Mouse (Mus musculus): ENCODE data around the gene Enthd1. TPM values are rescaled to one million over a fixed set of nuclear protein-coding genes. Genes with fewer than 3 reads are reported as not detected.

The Enthd1 gene
- polyA plus RNA-seq, 1 experiment from 2014 or later: not detected

GRCm38 (mm10) chr15:80572811-80573520 lies 8.0 kb upstream of the Enthd1 start:
- Histone ChIP-seq H3K4me1 (peaks cover 17% of the 10 kb centered on the region), H3K27me3 (peaks cover 6% of the 10 kb centered on the region; the same call in 1 of the 2 replicates), H3K9me3 (replicated peaks) (no peaks in the 10 kb centered on the region), H3K27ac (no peak overlapping the region), H3K36me3 (ENCODE audit: poor library complexity, severe bottlenecking) (no peaks in the 10 kb centered on the region), H3K4me3 (no peak overlapping the region), H3K4me2 (no peak overlapping the region), H3K9ac (no peak overlapping the region)
- WGBS: 83% methylated on average over 9 of the region's 9 CpGs
- no peak for ATAC-seq

- Histone ChIP-seq H3K4me1 (peaks cover 11% of the 10 kb centered on the region), H3K27me3 (peaks cover 6% of the 10 kb centered on the region; the same call in 1 of the 2 replicates), H3K36me3 (ENCODE audit: poor library complexity, severe bottlenecking) (no peaks in the 10 kb centered on the region), H3K9ac (no peak within 1 kb of the TSS), H3K27ac (no peak within 1 kb of the TSS), H3K4me3 (no peak within 1 kb of the TSS), H3K9me3 (replicated peaks) (no peaks in the 10 kb centered on the region), H3K4me2 (no peak within 1 kb of the TSS)
- 62% methylated on average over 12 of the region's 12 CpGs for WGBS
- no peak for ATAC-seq
Measured at GRCm38 (mm10) chr15:80572291-80572690, 7.3 kb upstream of the Enthd1 start, which contains the start of gene Grap2. Grap2 (plus strand) TSS chr15:80572594.

GRCm38 (mm10) chr15:80571611-80572010 lies 6.7 kb upstream of the Enthd1 start:
- no peak for ATAC-seq
- Histone ChIP-seq H3K4me2 (no peak overlapping the region), H3K27me3 (peaks cover under 1% of the 10 kb centered on the region; the same call in 1 of the 2 replicates), H3K4me1 (peaks cover 4% of the 10 kb centered on the region; the same call in 1 of the 2 replicates), H3K4me3 (no peak overlapping the region), H3K9me3 (replicated peaks) (no peaks in the 10 kb centered on the region), H3K36me3 (ENCODE audit: poor library complexity, severe bottlenecking) (no peaks in the 10 kb centered on the region), H3K9ac (no peak overlapping the region), H3K27ac (no peak overlapping the region)
- WGBS: 72% methylated on average over 7 of the region's 7 CpGs

- no peaks in the 10 kb centered on the region for H3K4me1 ChIP-seq
- no peaks in the 10 kb centered on the region for H3K36me3 ChIP-seq (ENCODE audit: poor library complexity, severe bottlenecking)
- no peak overlapping the region for H3K27ac ChIP-seq
- no peak overlapping the region for H3K4me3 ChIP-seq
- 92% methylated on average over 1 of the region's 1 CpGs for WGBS
- no peak overlapping the region for H3K4me2 ChIP-seq
- no peaks in the 10 kb centered on the region for H3K9me3 ChIP-seq (replicated peaks)
- no peak overlapping the region for H3K9ac ChIP-seq
- ATAC-seq: no peak
- H3K27me3 ChIP-seq: no peaks in the 10 kb centered on the region
Measured at GRCm38 (mm10) chr15:80570226-80570625, 5.3 kb upstream of the Enthd1 start.

- H3K36me3 ChIP-seq (ENCODE audit: poor library complexity, severe bottlenecking): no peaks in the 10 kb centered on the region
- H3K4me2 ChIP-seq: no peak overlapping the region
- 87% methylated on average over 7 of the region's 7 CpGs for WGBS
- no peak overlapping the region for H3K27ac ChIP-seq
- H3K9ac ChIP-seq: no peak overlapping the region
- no peak overlapping the region for H3K4me3 ChIP-seq
- no peak for ATAC-seq
- H3K27me3 ChIP-seq: no peaks in the 10 kb centered on the region
- H3K4me1 ChIP-seq: no peaks in the 10 kb centered on the region
- H3K9me3 ChIP-seq (replicated peaks): no peaks in the 10 kb centered on the region
Measured at GRCm38 (mm10) chr15:80569205-80569604, 4.2 kb upstream of the Enthd1 start.

GRCm38 (mm10) chr15:80567731-80568130 lies 2.8 kb upstream of the Enthd1 start:
- no peak overlapping the region for H3K9ac ChIP-seq
- H3K4me3 ChIP-seq: no peak overlapping the region
- no peaks in the 10 kb centered on the region for H3K36me3 ChIP-seq (ENCODE audit: poor library complexity, severe bottlenecking)
- 75% methylated on average over 4 of the region's 4 CpGs for WGBS
- no peaks in the 10 kb centered on the region for H3K9me3 ChIP-seq (replicated peaks)
- H3K27me3 ChIP-seq: no peaks in the 10 kb centered on the region
- H3K4me1 ChIP-seq: no peaks in the 10 kb centered on the region
- ATAC-seq: no peak
- H3K27ac ChIP-seq: no peak overlapping the region
- no peak overlapping the region for H3K4me2 ChIP-seq

- Histone ChIP-seq H3K4me1 (no peaks in the 10 kb centered on the region), H3K4me2 (no peak overlapping the region), H3K27ac (no peak overlapping the region), H3K9me3 (replicated peaks) (no peaks in the 10 kb centered on the region), H3K27me3 (no peaks in the 10 kb centered on the region), H3K4me3 (no peak overlapping the region), H3K36me3 (ENCODE audit: poor library complexity, severe bottlenecking) (no peaks in the 10 kb centered on the region), H3K9ac (no peak overlapping the region)
- ATAC-seq: no peak
- WGBS: 93% methylated on average over 3 of the region's 3 CpGs
Measured at GRCm38 (mm10) chr15:80567139-80567538, 2.2 kb upstream of the Enthd1 start.

- no peak overlapping the region for H3K27ac ChIP-seq
- H3K4me1 ChIP-seq: no peaks in the 10 kb centered on the region
- no peak for ATAC-seq
- H3K27me3 ChIP-seq: no peaks in the 10 kb centered on the region
- H3K9ac ChIP-seq: no peak overlapping the region
- no peak overlapping the region for H3K4me2 ChIP-seq
- 90% methylated on average over 6 of the region's 6 CpGs for WGBS
- H3K36me3 ChIP-seq (ENCODE audit: poor library complexity, severe bottlenecking): no peaks in the 10 kb centered on the region
- no peaks in the 10 kb centered on the region for H3K9me3 ChIP-seq (replicated peaks)
- H3K4me3 ChIP-seq: no peak overlapping the region
Measured at GRCm38 (mm10) chr15:80566696-80567095, 1.7 kb upstream of the Enthd1 start.

GRCm38 (mm10) chr15:80563634-80564208 lies 1.2 kb downstream of the Enthd1 start:
- Histone ChIP-seq H3K36me3 (ENCODE audit: poor library complexity, severe bottlenecking) (no peaks in the 10 kb centered on the region), H3K27ac (no peak overlapping the region), H3K4me2 (no peak overlapping the region), H3K4me1 (0 out of 2 replicates have a peak, but pooled peaks cover 3% of the 10 kb centered on the region), H3K4me3 (no peak overlapping the region), H3K27me3 (no peaks in the 10 kb centered on the region), H3K9ac (no peak overlapping the region), H3K9me3 (replicated peaks) (no peaks in the 10 kb centered on the region)
- 91% methylated on average over 6 of the region's 6 CpGs for WGBS
- ATAC-seq: no peak

GRCm38 (mm10) chr15:80562446-80562845 lies 2.5 kb downstream of the Enthd1 start:
- Histone ChIP-seq H3K4me3 (no peak overlapping the region), H3K9ac (no peak overlapping the region), H3K36me3 (ENCODE audit: poor library complexity, severe bottlenecking) (no peaks in the 10 kb centered on the region), H3K27me3 (no peaks in the 10 kb centered on the region), H3K4me1 (0 out of 2 replicates have a peak, but pooled peaks cover 3% of the 10 kb centered on the region), H3K27ac (no peak overlapping the region), H3K4me2 (no peak overlapping the region), H3K9me3 (replicated peaks) (no peaks in the 10 kb centered on the region)
- ATAC-seq: no peak
- 84% methylated on average over 3 of the region's 3 CpGs for WGBS

GRCm38 (mm10) chr15:80560646-80561580 lies 4.0 kb downstream of the Enthd1 start:
- 0 out of 2 replicates have a peak, but pooled peaks cover 3% of the 10 kb centered on the region for H3K4me1 ChIP-seq
- H3K4me3 ChIP-seq: no peak overlapping the region
- no peaks in the 10 kb centered on the region for H3K9me3 ChIP-seq (replicated peaks)
- no peaks in the 10 kb centered on the region for H3K27me3 ChIP-seq
- H3K27ac ChIP-seq: no peak overlapping the region
- H3K9ac ChIP-seq: no peak overlapping the region
- no peak overlapping the region for H3K4me2 ChIP-seq
- 60% methylated on average over 15 of the region's 15 CpGs for WGBS
- no peak for ATAC-seq
- no peaks in the 10 kb centered on the region for H3K36me3 ChIP-seq (ENCODE audit: poor library complexity, severe bottlenecking)

- no peak for ATAC-seq
- 73% methylated on average over 14 of the region's 14 CpGs for WGBS
- Histone ChIP-seq H3K27ac (no peak overlapping the region), H3K4me3 (no peak overlapping the region), H3K9me3 (replicated peaks) (no peaks in the 10 kb centered on the region), H3K9ac (no peak overlapping the region), H3K27me3 (no peaks in the 10 kb centered on the region), H3K4me2 (no peak overlapping the region), H3K36me3 (ENCODE audit: poor library complexity, severe bottlenecking) (no peaks in the 10 kb centered on the region), H3K4me1 (0 out of 2 replicates have a peak, but pooled peaks cover 3% of the 10 kb centered on the region)
Measured at GRCm38 (mm10) chr15:80559978-80560377, 5.0 kb downstream of the Enthd1 start.

All from forebrain, embryonic 13.5 days (tissue).